Comparison of ENCODE assay signal across 25 mouse cellular contexts in genomic region chr2:19234305-19234704, GRCm38 (mm10). TPM values are rescaled to one million over a fixed set of nuclear protein-coding genes. Genes with fewer than 3 reads are reported as not detected.
DNase-seq lines count a peak whose midpoint lies in the region; ATAC-seq and TF ChIP-seq lines count a peak whose summit lies in the region.
"Had no signal": no experiment of that assay in that cellular context is flagged by ENCODE, and none has a peak within 500 bp of the region (broad histone marks: within the 10 kb centered on the region; RNA-seq: fewer than 3 reads in every experiment).

No protein-coding gene starts in this region.

- peak; percentile 15 for DNase-seq in MEL (ENCODE audit: low read depth, low spot score)
- DNase-seq in mesoderm, embryonic 11.5 days (ENCODE audit: low read depth, low spot score): peak; percentile 14
- no peak for DNase-seq in forebrain, embryonic 11.5 days (ENCODE audit: low spot score)
- no peak for DNase-seq in forebrain, embryonic 10.5 days (ENCODE audit: extremely low spot score, low spot score)
- DNase-seq in adrenal gland, adult 2 months: no peak
- no peak for DNase-seq in heart, postnatal 10 days
- DNase-seq: adrenal gland, postnatal 10 days; adrenal gland, postnatal 25 days; B cell, adult 2 months; cerebellum, adult 11 months; cerebellum, adult 18-20 months; cerebellum, adult 8-10 months; cerebellum, adult 9-11 months; cerebellum, postnatal 14 days; cerebellum, postnatal 36 days; forebrain, postnatal 0 days had no signal

- no peak for TF ChIP-seq POLR2A in MEL (IDR thresholded peaks at IDR 0.05; ENCODE audit: control insufficient read depth in 1 of 2, insufficient read depth in 1 of 2, low read depth in 1 of 2, low read length in 2 of 2, poor library complexity in 1 of 2)

- peaks cover 4 to 5% of the 10 kb centered on the region in 2 experiments; a peak in 2 of 4 replicates for H3K4me1 ChIP-seq in MEL (ENCODE audit: control insufficient read depth in 1 of 2, insufficient read depth in 2 of 2, low read length in 2 of 2)
- H3K4me1 ChIP-seq in forebrain, embryonic 11.5 days (replicated peaks; ENCODE audit: control insufficient read depth, insufficient read depth, low read length): no peaks in the 10 kb centered on the region
- peaks cover 3% of the 10 kb centered on the region; the same call in 1 of the 2 replicates for H3K4me1 ChIP-seq in forebrain, embryonic 10.5 days
- H3K4me1 ChIP-seq: embryonic facial prominence, embryonic 10.5 days; embryonic facial prominence, embryonic 12.5 days; forebrain, embryonic 13.5 days; forebrain, embryonic 15.5 days had no signal

- H3K9ac ChIP-seq in MEL (ENCODE audit: control insufficient read depth, low read depth, low read length, poor library complexity, severe bottlenecking): no peak overlapping the region
- no peak overlapping the region for H3K9ac ChIP-seq in forebrain, embryonic 11.5 days (ENCODE audit: low read length)
- H3K9ac ChIP-seq: embryonic facial prominence, embryonic 12.5 days; forebrain, embryonic 13.5 days; forebrain, embryonic 15.5 days; forebrain, postnatal 0 days had no signal

- TF ChIP-seq RAD21 in MEL (IDR thresholded peaks at IDR 0.05; ENCODE audit: low read depth, low read length): no peak

- TF ChIP-seq CTCF in MEL (IDR thresholded peaks at IDR 0.05 in 2 of 3, conservative IDR thresholded peaks at IDR 0.05 in 1 of 3; ENCODE audit: control insufficient read depth in 1 of 3, insufficient read depth in 1 of 3, low read depth in 2 of 3, low read length in 3 of 3, poor library complexity in 1 of 3, severe bottlenecking in 1 of 3): no peak

- no peaks in the 10 kb centered on the region for H3K27me3 ChIP-seq in MEL (ENCODE audit: control insufficient read depth in 1 of 2, insufficient read depth in 2 of 2, low read length in 2 of 2)
- no peaks in the 10 kb centered on the region for H3K27me3 ChIP-seq in forebrain, embryonic 11.5 days (ENCODE audit: control insufficient read depth, insufficient read depth, low read length)
- no peaks in the 10 kb centered on the region for H3K27me3 ChIP-seq in forebrain, embryonic 10.5 days (ENCODE audit: poor library complexity, severe bottlenecking)
- H3K27me3 ChIP-seq: CH12.LX; embryonic facial prominence, embryonic 12.5 days; forebrain, embryonic 13.5 days; forebrain, embryonic 15.5 days had no signal

- no peaks in the 10 kb centered on the region for H3K79me2 ChIP-seq in MEL (ENCODE audit: control insufficient read depth, insufficient read depth, low read length, poor library complexity)

- peaks cover 0 to 9% of the 10 kb centered on the region in 2 experiments; a peak in 2 of 4 replicates for H3K36me3 ChIP-seq in MEL (ENCODE audit: control insufficient read depth in 1 of 2, insufficient read depth in 2 of 2, low read length in 2 of 2)
- H3K36me3 ChIP-seq in forebrain, embryonic 11.5 days (ENCODE audit: control insufficient read depth, insufficient read depth, low read length): no peaks in the 10 kb centered on the region
- no peaks in the 10 kb centered on the region for H3K36me3 ChIP-seq in forebrain, embryonic 10.5 days (replicated peaks)
- H3K36me3 ChIP-seq: embryonic facial prominence, embryonic 10.5 days; embryonic facial prominence, embryonic 12.5 days; forebrain, embryonic 15.5 days; G1E had no signal

- H3K27ac ChIP-seq in MEL (ENCODE audit: control insufficient read depth, low read depth, low read length): no peak overlapping the region
- H3K27ac ChIP-seq in forebrain, embryonic 11.5 days (ENCODE audit: low read depth, low read length): no peak overlapping the region
- no peak overlapping the region for H3K27ac ChIP-seq in forebrain, embryonic 10.5 days
- H3K27ac ChIP-seq: embryonic facial prominence, embryonic 10.5 days; embryonic facial prominence, embryonic 12.5 days; forebrain, embryonic 13.5 days; forebrain, embryonic 15.5 days had no signal

- no peak overlapping the region for H3K4me2 ChIP-seq in forebrain, embryonic 11.5 days (ENCODE audit: low read depth, low read length, severe bottlenecking)
- H3K4me2 ChIP-seq: embryonic facial prominence, embryonic 12.5 days; forebrain, embryonic 13.5 days; forebrain, embryonic 15.5 days had no signal

- no peaks in the 10 kb centered on the region for H3K9me3 ChIP-seq in MEL (replicated peaks; ENCODE audit: insufficient read depth, low read length)
- H3K9me3 ChIP-seq in forebrain, embryonic 11.5 days (ENCODE audit: control insufficient read depth, low read length): no peaks in the 10 kb centered on the region
- H3K9me3 ChIP-seq in forebrain, embryonic 10.5 days: peaks cover 4% of the 10 kb centered on the region; the same call in 1 of the 2 replicates
- H3K9me3 ChIP-seq: embryonic facial prominence, embryonic 10.5 days; embryonic facial prominence, embryonic 12.5 days; forebrain, embryonic 15.5 days; G1E had no signal

- TF ChIP-seq EP300 in MEL (IDR thresholded peaks at IDR 0.05; ENCODE audit: low read depth in 1 of 2, low read length in 2 of 2): no peak

- WGBS in forebrain, embryonic 11.5 days: 85% methylated on average over 5 of the region's 5 CpGs
- 89% methylated on average over 5 of the region's 5 CpGs for WGBS in forebrain, embryonic 10.5 days

- intact Hi-C loops in heart, postnatal 10 days (cut with DNase I): no loop called here

- H3K4me3 ChIP-seq in MEL (ENCODE audit: control insufficient read depth in 1 of 2, insufficient read depth in 1 of 2, low read depth in 2 of 2, low read length in 2 of 2): no peak overlapping the region
- H3K4me3 ChIP-seq in forebrain, embryonic 11.5 days (ENCODE audit: low read depth, low read length): no peak overlapping the region
- H3K4me3 ChIP-seq in forebrain, embryonic 10.5 days: no peak overlapping the region
- H3K4me3 ChIP-seq: embryonic facial prominence, embryonic 10.5 days; embryonic facial prominence, embryonic 12.5 days; forebrain, embryonic 13.5 days; forebrain, embryonic 15.5 days had no signal

- peak; percentile 80 for ATAC-seq in granulocyte monocyte progenitor cell, adult 5-6 weeks (replicated peaks; ENCODE audit: poor library complexity, severe bottlenecking)
- peak; percentile 68 for ATAC-seq in megakaryocyte progenitor cell, adult 5-6 weeks (replicated peaks; ENCODE audit: poor library complexity)
- no peak for ATAC-seq in forebrain, embryonic 11.5 days (replicated peaks; ENCODE audit: low FRiP score)
- ATAC-seq: CD4-positive, CD25-positive, alpha-beta regulatory T cell, adult 4 months; forebrain, embryonic 13.5 days; forebrain, embryonic 15.5 days; forebrain, postnatal 0 days had no signal

TF ChIP-seq in MEL, 35 proteins besides CTCF, POLR2A, EP300 and RAD21:
- no peak for TF ChIP-seq NRF1 (IDR thresholded peaks at IDR 0.05; ENCODE audit: insufficient read depth, low read depth, low read length, poor library complexity, severe bottlenecking)
- no peak for TF ChIP-seq JUND (IDR thresholded peaks at IDR 0.05; ENCODE audit: low read depth, low read length)
- no peak for TF ChIP-seq SMC3 (IDR thresholded peaks at IDR 0.05; ENCODE audit: low read depth, low read length)
- TF ChIP-seq TAL1 (IDR thresholded peaks at IDR 0.05; ENCODE audit: low read length): no peak
- no peak for TF ChIP-seq KAT2A (conservative IDR thresholded peaks at IDR 0.05; ENCODE audit: low read depth, low read length)
- TF ChIP-seq MAFK (IDR thresholded peaks at IDR 0.05; ENCODE audit: borderline replicate concordance, low read depth, low read length): no peak
- no peak for TF ChIP-seq USF1 (IDR thresholded peaks at IDR 0.05; ENCODE audit: low read depth, low read length)
- no peak for TF ChIP-seq TBP (IDR thresholded peaks at IDR 0.05; ENCODE audit: low read depth, low read length)
- TF ChIP-seq ZKSCAN1 (IDR thresholded peaks at IDR 0.05; ENCODE audit: low read depth, low read length): no peak

RNA-seq across cellular contexts. Expression of gene Armc3, which starts 35.2 kb away (rescaled TPM):
- total RNA-seq in MEL (2012; rRNA removed): 0.13 and 0.31 TPM in 2 replicates
- under 1 TPM in 1 of 2 experiments, not detected in 1; 0.07 TPM for polyA plus RNA-seq in MEL (2012; ENCODE audit: insufficient read depth in 1 of 2, insufficient read length in 2 of 2, low read depth in 1 of 2, low replicate concordance in 2 of 2, missing spikeins in 1 of 2)
- total RNA-seq in granulocyte monocyte progenitor cell, adult 5-6 weeks (2014; fragmentation: Nextera tagmentation): not detected in 2 replicates
- total RNA-seq in granulocyte monocyte progenitor cell, adult 5-6 weeks (2017): 0.05 and 1.2 TPM in 2 replicates
- total RNA-seq in megakaryocyte progenitor cell, adult 5-6 weeks (2015): 0.27 and 0.30 TPM in 2 replicates
- 0.29 and 0.37 TPM in 2 replicates for total RNA-seq in megakaryocyte progenitor cell, adult 5-6 weeks (2017)
- polyA plus RNA-seq in forebrain, embryonic 11.5 days (2014; fragmentation: Nextera tagmentation; extraction: Ambion mirVana): 0.49 and 0.59 TPM in 2 replicates
- polyA plus RNA-seq in forebrain, embryonic 10.5 days (2016; fragmentation: Nextera tagmentation; extraction: Ambion mirVana): 0.37 and 0.46 TPM in 2 replicates
- total RNA-seq in adrenal gland, adult 2 months (2021): not detected
- polyA plus RNA-seq in adrenal gland, adult 2 months (2012; rRNA removed): not detected in 2 replicates
- not detected for total RNA-seq in heart, postnatal 10 days (2021)
- total RNA-seq: adrenal gland, postnatal 25 days had no signal
- polyA plus RNA-seq: G1E had no signal

Comparison
In these comparisons a context has a peak if more than half of its experiments do, and no peak if none do; other contexts are left out.
1. DNase-seq: peak in MEL (single experiment) and mesoderm, embryonic 11.5 days (single experiment); none in forebrain, embryonic 11.5 days (single experiment), forebrain, embryonic 10.5 days (single experiment), adrenal gland, adult 2 months (single experiment) and heart, postnatal 10 days (0 of 2).